Comparison of ENCODE assay signal across 15 mouse cellular contexts in the genomic region with DNA sequence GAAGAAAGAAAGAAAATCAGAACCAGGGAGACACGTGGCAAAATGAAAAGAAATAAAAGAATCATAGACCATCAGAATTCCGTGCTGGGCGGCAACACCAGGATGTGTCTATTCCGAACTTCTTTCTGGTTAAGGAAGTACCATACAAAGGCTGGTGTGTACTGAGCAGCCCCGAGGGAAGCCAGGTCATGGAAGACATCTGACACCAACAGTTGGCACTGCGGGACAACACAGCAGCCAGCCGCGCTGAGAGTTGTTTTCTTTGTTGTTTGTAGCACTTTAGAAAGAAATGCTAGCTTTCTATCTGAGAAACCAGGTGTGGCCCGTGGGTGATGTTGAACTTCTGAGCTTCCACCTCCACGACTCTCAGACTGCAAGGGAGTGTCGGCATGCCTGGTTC.
"Had no signal": no experiment of that assay in that cellular context is flagged by ENCODE, and none has a peak within 500 bp of the region (broad histone marks: within the 10 kb centered on the region; RNA-seq: fewer than 3 reads in every experiment).

No protein-coding gene starts in this region.

- H3K27ac ChIP-seq: kidney, embryonic 15.5 days; left cerebral cortex, adult 2 months; liver, embryonic 13.5 days; neural tube, embryonic 12.5 days had no signal

- H3K4me3 ChIP-seq: kidney, embryonic 15.5 days; left cerebral cortex, adult 2 months; liver, embryonic 13.5 days; neural tube, embryonic 12.5 days had no signal

- DNase-seq: kidney, postnatal 10 days; kidney, postnatal 36 days; layer of hippocampus, postnatal 36 days; liver, embryonic 13.5 days; lung, adult 2 months; lung, postnatal 14 days; lung, postnatal 4 days; midbrain, embryonic 14.5 days; retina, postnatal 1 day; right cerebral cortex, postnatal 25 days; thymus, adult 18-20 months; thymus, postnatal 36 days had no signal
